Mouse (Mus musculus) ES-Bruce4 (cell line): Measurements from ENCODE around the gene Apoe.

Experiments used
- CTCF ChIP-seq: IDR thresholded peaks from one replicate; pipeline ENCODE4 v1.8.1; 2011; ENCODE audit warnings: low read depth, low read length
- EP300 ChIP-seq: IDR thresholded peaks from 2 replicates; pipeline ENCODE4 v1.6.1; 2011; ENCODE audit warnings: low read depth, low read length; ENCODE audit not compliant: insufficient read depth

DNA sequence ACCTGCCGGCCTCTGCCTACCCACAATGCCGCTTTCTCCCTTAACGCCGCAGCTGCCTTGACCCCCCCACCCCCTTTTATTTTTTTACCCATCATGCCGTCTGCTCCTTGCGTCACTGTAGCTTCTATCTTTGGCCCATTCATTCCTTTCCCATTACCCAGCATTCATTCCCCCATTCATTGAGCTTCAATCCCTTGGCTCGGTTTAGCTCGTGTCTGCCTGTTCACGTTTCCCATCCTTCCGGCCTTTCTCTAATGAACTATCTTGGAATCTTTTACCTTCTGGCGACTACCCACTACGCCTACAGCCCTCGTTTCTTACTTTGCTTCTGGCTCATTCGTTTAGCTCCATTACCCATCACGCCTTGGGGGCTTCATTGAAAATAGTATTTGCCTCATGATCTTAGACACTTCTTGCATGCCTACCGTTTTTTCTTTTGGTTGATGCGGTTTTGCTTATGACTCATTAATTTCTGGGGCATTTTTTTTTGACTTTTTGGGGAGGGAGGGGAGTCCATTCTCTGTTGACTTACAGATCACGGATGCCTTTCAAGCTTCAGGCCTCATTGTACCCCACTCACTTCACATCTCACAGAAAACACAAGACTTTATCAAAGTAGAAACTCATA, 17.2 kb upstream of the Apoe start:
- TF ChIP-seq EP300 (no peak), CTCF (no peak)
